Mouse (Mus musculus) CH12.LX (cell line): ENCODE measurements around the gene P2ry6. TPM values are rescaled to one million over a fixed set of nuclear protein-coding genes. Genes with fewer than 3 reads are reported as not detected.

Experiments used
- DNase-seq: peaks from one replicate; pipeline ENCODE4 v3.0.0-alpha.2; 2013; ENCODE audit errors: extremely low read depth
- H3K27ac ChIP-seq: 2 replicates; pipeline ENCODE4 v1.5.1; 2012; ENCODE audit warnings: low read depth, mild to moderate bottlenecking, control low read depth, moderate library complexity; ENCODE audit not compliant: insufficient read depth
- H3K27me3 ChIP-seq: replicated peaks from 2 replicates; pipeline ENCODE3; 2012; ENCODE audit warnings: inconsistent platforms
- H3K36me3 ChIP-seq, 2 experiments: replicated peaks in 1 of 2; 2 replicates each; pipeline versions ENCODE3 to v1.6.1; 2012; ENCODE audit warnings: inconsistent platforms in 1 of 2, low read length in 1 of 2, mild to moderate bottlenecking in 1 of 2, mixed read lengths in 1 of 2, moderate library complexity in 1 of 2; ENCODE audit not compliant: control insufficient read depth in 1 of 2, insufficient read depth in 1 of 2
- H3K4me1 ChIP-seq, 2 experiments: 2 replicates each; pipeline ENCODE4 v1.6.1; 2012; ENCODE audit warnings: inconsistent platforms in 1 of 2, moderate library complexity in 1 of 2; ENCODE audit not compliant: insufficient read depth in 2 of 2, control insufficient read depth in 1 of 2
- H3K4me2 ChIP-seq: 2 replicates; pipeline ENCODE4 v1.6.1; 2012; ENCODE audit warnings: low read depth, mild to moderate bottlenecking, control low read depth; ENCODE audit not compliant: poor library complexity, insufficient read depth, severe bottlenecking
- H3K4me3 ChIP-seq, 3 experiments: fragments of 150-350 bp in 1 of 3; sonication (generic) in 1 of 3; replicated peaks in 1 of 3; 2 replicates each; pipeline versions ENCODE3 to v1.5.1; 2011 to 2012; ENCODE audit warnings: low read depth in 2 of 3, low read length in 2 of 3, mild to moderate bottlenecking in 2 of 3, moderate library complexity in 2 of 3, control low read depth in 1 of 3, improper control_type of control experiment in 1 of 3, inconsistent platforms in 1 of 3, mixed read lengths in 1 of 3; ENCODE audit not compliant: poor library complexity in 1 of 3
- H3K79me2 ChIP-seq: replicated peaks from 2 replicates; pipeline ENCODE4 v1.6.1; 2012; ENCODE audit warnings: mild to moderate bottlenecking, moderate library complexity; ENCODE audit not compliant: control insufficient read depth, poor library complexity, insufficient read depth, severe bottlenecking; ENCODE audit errors: extremely low read depth
- H3K9ac ChIP-seq: 2 replicates; pipeline ENCODE4 v1.6.1; 2012; ENCODE audit warnings: low read depth, mild to moderate bottlenecking, control low read depth, moderate library complexity; ENCODE audit not compliant: insufficient read depth
- H3K9me3 ChIP-seq: replicated peaks from 2 replicates; pipeline ENCODE3; 2012; ENCODE audit warnings: low read length, inconsistent platforms, mixed read lengths
- BHLHE40 ChIP-seq: IDR thresholded peaks from 2 replicates; pipeline ENCODE4 v1.6.1; 2011; ENCODE audit warnings: mild to moderate bottlenecking, low read depth, low read length, improper control_type of control experiment
- CHD1 ChIP-seq: IDR thresholded peaks from 2 replicates; pipeline ENCODE4 v1.6.1; 2012; ENCODE audit warnings: low read depth, low read length, improper control_type of control experiment, inconsistent platforms
- CHD2 ChIP-seq: IDR thresholded peaks from 2 replicates; pipeline ENCODE4 v1.6.1; 2011; ENCODE audit warnings: low read length, improper control_type of control experiment
- E2F4 ChIP-seq: IDR thresholded peaks from 2 replicates; pipeline ENCODE4 v1.6.1; 2011; ENCODE audit warnings: low read depth, low read length, improper control_type of control experiment; ENCODE audit not compliant: insufficient replicate concordance
- ELF1 ChIP-seq: IDR thresholded peaks from 2 replicates; pipeline ENCODE4 v1.6.1; 2014; ENCODE audit warnings: low read depth, mild to moderate bottlenecking, inconsistent platforms, low read length, improper control_type of control experiment
- EP300 ChIP-seq: IDR thresholded peaks from 2 replicates; pipeline ENCODE4 v1.6.1; 2011; ENCODE audit warnings: low read length, improper control_type of control experiment
- JUN ChIP-seq: IDR thresholded peaks from 2 replicates; pipeline ENCODE4 v1.6.1; 2011; ENCODE audit warnings: low read depth, mild to moderate bottlenecking, low read length, improper control_type of control experiment, moderate library complexity; ENCODE audit not compliant: insufficient read depth
- JUND ChIP-seq: conservative IDR thresholded peaks from 2 replicates; pipeline ENCODE4 v1.6.1; 2011; ENCODE audit warnings: low read depth, low read length, improper control_type of control experiment
- KAT2A ChIP-seq: IDR thresholded peaks from 2 replicates; pipeline ENCODE4 v1.6.1; 2012; ENCODE audit warnings: low read length, improper control_type of control experiment, inconsistent platforms; ENCODE audit not compliant: insufficient replicate concordance
- MAFK ChIP-seq: IDR thresholded peaks from 2 replicates; pipeline ENCODE4 v1.6.1; 2011; ENCODE audit warnings: low read length, improper control_type of control experiment; ENCODE audit not compliant: insufficient replicate concordance
- MAX ChIP-seq: IDR thresholded peaks from 2 replicates; pipeline ENCODE4 v1.6.1; 2011; ENCODE audit warnings: low read length, improper control_type of control experiment
- MXI1 ChIP-seq: IDR thresholded peaks from 2 replicates; pipeline ENCODE4 v1.6.1; 2011; ENCODE audit warnings: mild to moderate bottlenecking, low read depth, low read length, improper control_type of control experiment
- NELFE ChIP-seq: IDR thresholded peaks from 2 replicates; pipeline ENCODE4 v1.6.1; 2011; ENCODE audit warnings: low read depth, low read length, improper control_type of control experiment
- RCOR1 ChIP-seq: conservative IDR thresholded peaks from 2 replicates; pipeline ENCODE4 v1.6.1; 2012; ENCODE audit warnings: low read depth, mild to moderate bottlenecking, inconsistent platforms, low read length, improper control_type of control experiment
- SIN3A ChIP-seq: IDR thresholded peaks from 2 replicates; pipeline ENCODE4 v1.6.1; 2012; ENCODE audit warnings: low read length, improper control_type of control experiment, inconsistent platforms
- TBP ChIP-seq: conservative IDR thresholded peaks from 2 replicates; pipeline ENCODE4 v1.6.1; 2011; ENCODE audit warnings: low read depth, low read length, improper control_type of control experiment
- ZKSCAN1 ChIP-seq: IDR thresholded peaks from 2 replicates; pipeline ENCODE4 v1.6.1; 2012; ENCODE audit warnings: low read depth, inconsistent platforms, low read length, improper control_type of control experiment, borderline replicate concordance
- dilution Hi-C: fragments of 300-500 bp; cut with MboI; formaldehyde crosslinking; loops from 2 replicates; pipeline ENCODE4 v1.14.3; 2020; ENCODE audit warnings: low sequenced_read_pairs; ENCODE audit not compliant: extremely low pct_unique_long_range_greater_than_20kb, extremely low pct_ligation_motif_present
- in situ Hi-C: fragments of 300-500 bp; cut with MboI; formaldehyde crosslinking; loops from 3 replicates; pipeline ENCODE4 v1.14.3; 2019; ENCODE audit warnings: low sequenced_read_pairs, low pct_ligation_motif_present, low pct_unique_long_range_greater_than_20kb, mixed read lengths
- polyA plus RNA-seq: library from polyadenylated mRNA; unstranded; fragments of >175 nt; gene quantifications from 2 replicates; pipeline ENCODE4 v1.2.1, GENCODE M21; 2012; ENCODE audit warnings: low read depth; ENCODE audit not compliant: insufficient read length
- total RNA-seq, 2 experiments: library from RNA; depleted of rRNA; stranded (reverse); fragments of 300-350 nt in 1 of 2; fragments of >200 nt in 1 of 2; gene quantifications; 2 replicates each; pipeline ENCODE4 v1.2.3; 2012 to 2014

Gene P2ry6
- total and polyA plus RNA-seq, 3 experiments: 0.17 to 1.5 TPM; not detected in 1

- Histone ChIP-seq H3K9ac (no peak overlapping the region), H3K79me2 (no peaks in the 10 kb centered on the region), H3K4me2 (no peak overlapping the region), H3K4me1 (peaks cover 14 to 34% of the 10 kb centered on the region in 2 experiments), H3K9me3 (no peaks in the 10 kb centered on the region), H3K36me3 (no peaks in the 10 kb centered on the region), H3K27me3 (no peaks in the 10 kb centered on the region), H3K4me3 (no peak overlapping the region), H3K27ac (no peak overlapping the region)
- no peak for TF ChIP-seq JUN
- TF ChIP-seq EP300: no peak
- no peak for TF ChIP-seq CHD2
- TF ChIP-seq CHD1: no peak
- no peak for TF ChIP-seq ELF1
- dilution Hi-C loops: no loop called here
- in situ Hi-C loops: loop anchor here (10.0 kb wide), 1 partner anchor 590 kb away; no protein-coding TSS in a partner anchor
- no peak for DNase-seq
Observed at GRCm38 (mm10) chr7:100915204-100915603, 59.2 kb downstream of the P2ry6 start.

- no peak for TF ChIP-seq RCOR1
- no peak for TF ChIP-seq BHLHE40
- no peak for TF ChIP-seq MAX
- no peak for TF ChIP-seq TBP
- no peak for TF ChIP-seq MXI1
- no peak for TF ChIP-seq E2F4
- no peak for TF ChIP-seq SIN3A
- TF ChIP-seq KAT2A: no peak
- TF ChIP-seq ZKSCAN1: no peak
- no peak for TF ChIP-seq JUND
- no peak for TF ChIP-seq MAFK
- TF ChIP-seq NELFE: no peak
- Histone ChIP-seq H3K4me2 (no peak overlapping the region), H3K27me3 (no peaks in the 10 kb centered on the region)
Observed at GRCm38 (mm10) chr7:100911791-100912190, 62.7 kb downstream of the P2ry6 start.

More at GRCm38 (mm10) chr7:100911791-100912190, 62.7 kb downstream of the P2ry6 start:
- Histone ChIP-seq H3K79me2 (no peaks in the 10 kb centered on the region), H3K9ac (no peak overlapping the region), H3K4me1 (peaks cover 7 to 35% of the 10 kb centered on the region in 2 experiments), H3K4me3 (no peak overlapping the region), H3K27ac (no peak overlapping the region), H3K36me3 (no peaks in the 10 kb centered on the region), H3K9me3 (no peaks in the 10 kb centered on the region)
- in situ Hi-C loops (loop anchor here (10.0 kb wide), 1 partner anchor 593 kb away; no protein-coding TSS in a partner anchor), dilution Hi-C loops (no loop called here)
- no peak for DNase-seq
